Mouse (Mus musculus) CH12.LX (cell line): Measurements from ENCODE around the gene Myo16. TPM values are rescaled to one million over a fixed set of nuclear protein-coding genes. Genes with fewer than 3 reads are reported as not detected.

ENCODE experiments used
- DNase-seq: peaks from one replicate; pipeline ENCODE4 v3.0.0-alpha.2; 2013; ENCODE audit errors: extremely low read depth
- H3K27ac ChIP-seq: 2 replicates; pipeline ENCODE4 v1.5.1; 2012; ENCODE audit warnings: low read depth, mild to moderate bottlenecking, control low read depth, moderate library complexity; ENCODE audit not compliant: insufficient read depth
- H3K27me3 ChIP-seq: replicated peaks from 2 replicates; pipeline ENCODE3; 2012; ENCODE audit warnings: inconsistent platforms
- H3K36me3 ChIP-seq, 2 experiments: replicated peaks in 1 of 2; 2 replicates each; pipeline versions ENCODE3 to v1.6.1; 2012; ENCODE audit warnings: inconsistent platforms in 1 of 2, low read length in 1 of 2, mild to moderate bottlenecking in 1 of 2, mixed read lengths in 1 of 2, moderate library complexity in 1 of 2; ENCODE audit not compliant: control insufficient read depth in 1 of 2, insufficient read depth in 1 of 2
- H3K4me1 ChIP-seq, 2 experiments: 2 replicates each; pipeline ENCODE4 v1.6.1; 2012; ENCODE audit warnings: inconsistent platforms in 1 of 2, moderate library complexity in 1 of 2; ENCODE audit not compliant: insufficient read depth in 2 of 2, control insufficient read depth in 1 of 2
- H3K4me2 ChIP-seq: 2 replicates; pipeline ENCODE4 v1.6.1; 2012; ENCODE audit warnings: low read depth, mild to moderate bottlenecking, control low read depth; ENCODE audit not compliant: poor library complexity, insufficient read depth, severe bottlenecking
- H3K4me3 ChIP-seq, 3 experiments: fragments of 150-350 bp in 1 of 3; sonication (generic) in 1 of 3; replicated peaks in 1 of 3; 2 replicates each; pipeline versions ENCODE3 to v1.5.1; 2011 to 2012; ENCODE audit warnings: low read depth in 2 of 3, low read length in 2 of 3, mild to moderate bottlenecking in 2 of 3, moderate library complexity in 2 of 3, control low read depth in 1 of 3, improper control_type of control experiment in 1 of 3, inconsistent platforms in 1 of 3, mixed read lengths in 1 of 3; ENCODE audit not compliant: poor library complexity in 1 of 3
- H3K79me2 ChIP-seq: replicated peaks from 2 replicates; pipeline ENCODE4 v1.6.1; 2012; ENCODE audit warnings: mild to moderate bottlenecking, moderate library complexity; ENCODE audit not compliant: control insufficient read depth, poor library complexity, insufficient read depth, severe bottlenecking; ENCODE audit errors: extremely low read depth
- H3K9ac ChIP-seq: 2 replicates; pipeline ENCODE4 v1.6.1; 2012; ENCODE audit warnings: low read depth, mild to moderate bottlenecking, control low read depth, moderate library complexity; ENCODE audit not compliant: insufficient read depth
- H3K9me3 ChIP-seq: replicated peaks from 2 replicates; pipeline ENCODE3; 2012; ENCODE audit warnings: low read length, inconsistent platforms, mixed read lengths
- BHLHE40 ChIP-seq: IDR thresholded peaks from 2 replicates; pipeline ENCODE4 v1.6.1; 2011; ENCODE audit warnings: mild to moderate bottlenecking, low read depth, low read length, improper control_type of control experiment
- E2F4 ChIP-seq: IDR thresholded peaks from 2 replicates; pipeline ENCODE4 v1.6.1; 2011; ENCODE audit warnings: low read depth, low read length, improper control_type of control experiment; ENCODE audit not compliant: insufficient replicate concordance
- GABPA ChIP-seq: IDR thresholded peaks from 2 replicates; pipeline ENCODE4 v1.6.1; 2012; ENCODE audit warnings: low read depth, low read length, improper control_type of control experiment, inconsistent platforms; ENCODE audit not compliant: insufficient replicate concordance
- IRF4 ChIP-seq: IDR thresholded peaks from 2 replicates; pipeline ENCODE4 v1.6.1; 2014; ENCODE audit warnings: low read depth, mild to moderate bottlenecking, inconsistent platforms, low read length, improper control_type of control experiment
- JUN ChIP-seq: IDR thresholded peaks from 2 replicates; pipeline ENCODE4 v1.6.1; 2011; ENCODE audit warnings: low read depth, mild to moderate bottlenecking, low read length, improper control_type of control experiment, moderate library complexity; ENCODE audit not compliant: insufficient read depth
- KAT2A ChIP-seq: IDR thresholded peaks from 2 replicates; pipeline ENCODE4 v1.6.1; 2012; ENCODE audit warnings: low read length, improper control_type of control experiment, inconsistent platforms; ENCODE audit not compliant: insufficient replicate concordance
- MAFK ChIP-seq: IDR thresholded peaks from 2 replicates; pipeline ENCODE4 v1.6.1; 2011; ENCODE audit warnings: low read length, improper control_type of control experiment; ENCODE audit not compliant: insufficient replicate concordance
- MEF2A ChIP-seq: IDR thresholded peaks from 2 replicates; pipeline ENCODE4 v1.6.1; 2014; ENCODE audit warnings: low read depth, mild to moderate bottlenecking, inconsistent platforms, low read length, improper control_type of control experiment, borderline replicate concordance
- MYC ChIP-seq: IDR thresholded peaks from 2 replicates; pipeline ENCODE4 v1.6.1; 2011; ENCODE audit warnings: low read depth, mild to moderate bottlenecking, improper control_type of control experiment, low read length
- NELFE ChIP-seq: IDR thresholded peaks from 2 replicates; pipeline ENCODE4 v1.6.1; 2011; ENCODE audit warnings: low read depth, low read length, improper control_type of control experiment
- NRF1 ChIP-seq: IDR thresholded peaks from 2 replicates; pipeline ENCODE4 v1.6.1; 2014; ENCODE audit warnings: low read depth, mild to moderate bottlenecking, inconsistent platforms, low read length, improper control_type of control experiment, moderate library complexity
- PAX5 ChIP-seq: IDR thresholded peaks from 2 replicates; pipeline ENCODE4 v1.6.1; 2012; ENCODE audit warnings: low read length, inconsistent platforms, mixed read lengths
- POLR2A ChIP-seq: IDR thresholded peaks from 2 replicates; pipeline ENCODE4 v1.6.1; 2011; ENCODE audit warnings: low read depth, mild to moderate bottlenecking, improper control_type of control experiment, low read length
- TBP ChIP-seq: conservative IDR thresholded peaks from 2 replicates; pipeline ENCODE4 v1.6.1; 2011; ENCODE audit warnings: low read depth, low read length, improper control_type of control experiment
- TCF12 ChIP-seq: IDR thresholded peaks from 2 replicates; pipeline ENCODE4 v1.6.1; 2014; ENCODE audit warnings: low read depth, mild to moderate bottlenecking, inconsistent platforms, low read length, improper control_type of control experiment
- UBTF ChIP-seq: IDR thresholded peaks from 2 replicates; pipeline ENCODE4 v1.6.1; 2012; ENCODE audit warnings: low read depth, mild to moderate bottlenecking, inconsistent platforms, low read length, improper control_type of control experiment, moderate library complexity
- USF1 ChIP-seq: IDR thresholded peaks from 2 replicates; pipeline ENCODE4 v1.6.1; 2014; ENCODE audit warnings: low read depth, mild to moderate bottlenecking, inconsistent platforms, low read length, improper control_type of control experiment
- USF2 ChIP-seq: conservative IDR thresholded peaks from 2 replicates; pipeline ENCODE4 v1.6.1; 2011; ENCODE audit warnings: low read depth, low read length, improper control_type of control experiment
- ZMIZ1 ChIP-seq: IDR thresholded peaks from 2 replicates; pipeline ENCODE4 v1.6.1; 2012; ENCODE audit warnings: low read depth, mild to moderate bottlenecking, inconsistent platforms, low read length, improper control_type of control experiment
- ZNF384 ChIP-seq: IDR thresholded peaks from 2 replicates; pipeline ENCODE4 v1.6.1; 2012; ENCODE audit warnings: low read depth, low read length, improper control_type of control experiment, inconsistent platforms
- dilution Hi-C: fragments of 300-500 bp; cut with MboI; formaldehyde crosslinking; loops from 2 replicates; pipeline ENCODE4 v1.14.3; 2020; ENCODE audit warnings: low sequenced_read_pairs; ENCODE audit not compliant: extremely low pct_unique_long_range_greater_than_20kb, extremely low pct_ligation_motif_present
- in situ Hi-C: fragments of 300-500 bp; cut with MboI; formaldehyde crosslinking; loops from 3 replicates; pipeline ENCODE4 v1.14.3; 2019; ENCODE audit warnings: low sequenced_read_pairs, low pct_ligation_motif_present, low pct_unique_long_range_greater_than_20kb, mixed read lengths
- polyA plus RNA-seq: library from polyadenylated mRNA; unstranded; fragments of >175 nt; gene quantifications from 2 replicates; pipeline ENCODE4 v1.2.1, GENCODE M21; 2012; ENCODE audit warnings: low read depth; ENCODE audit not compliant: insufficient read length
- total RNA-seq, 2 experiments: library from RNA; depleted of rRNA; stranded (reverse); fragments of 300-350 nt in 1 of 2; fragments of >200 nt in 1 of 2; gene quantifications; 2 replicates each; pipeline ENCODE4 v1.2.3; 2012 to 2014

The Myo16 gene
- total and polyA plus RNA-seq, 3 experiments = not detected

DNA sequence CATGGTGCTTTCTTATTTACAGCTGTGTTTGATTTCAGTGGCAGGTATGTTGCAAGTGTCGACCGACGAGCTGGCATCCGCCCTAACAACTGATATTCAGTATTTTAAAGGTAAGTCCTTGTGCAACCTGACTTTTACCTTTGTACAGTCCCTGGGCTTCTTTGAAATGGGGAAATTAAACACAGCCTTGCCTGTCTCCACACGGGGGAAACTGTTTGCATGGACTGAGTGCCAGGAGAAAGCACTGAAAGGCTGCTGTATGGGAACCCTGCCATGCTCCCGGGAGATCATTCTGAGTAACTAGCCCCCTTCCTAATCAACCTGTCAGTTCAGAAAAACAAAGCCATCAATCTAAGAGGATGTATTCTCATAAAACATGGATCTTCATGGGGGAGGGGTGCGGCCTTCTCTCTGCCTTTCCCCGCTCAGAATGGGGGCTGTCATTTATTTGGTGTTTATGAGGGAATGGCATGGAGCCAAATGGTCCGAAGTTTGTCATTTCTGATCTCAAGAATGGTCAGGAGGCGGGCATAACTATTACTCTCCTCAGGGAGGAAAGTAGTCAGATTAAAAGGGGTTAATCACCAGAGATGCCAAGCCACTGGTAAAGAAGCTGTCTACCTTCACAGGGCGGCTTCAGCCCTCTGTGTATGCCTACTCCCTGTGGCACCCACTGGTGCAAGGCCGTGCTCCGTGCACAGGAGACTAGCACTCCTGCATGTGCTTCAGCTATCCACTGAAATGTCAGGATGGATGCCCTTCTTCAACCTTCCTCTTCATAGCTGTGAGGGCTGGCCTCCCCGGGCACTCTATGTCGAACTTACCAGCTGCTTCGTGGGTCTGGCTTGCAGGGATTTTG, 286.1 kb downstream of the Myo16 start:
- no peak for DNase-seq
- in situ Hi-C loops = loop anchor here (10.0 kb wide), 1 partner anchor 745 kb away; no protein-coding TSS in a partner anchor
- no peak overlapping the region for H3K4me3 ChIP-seq
- H3K9ac ChIP-seq = no peak overlapping the region
- no peaks in the 10 kb centered on the region for H3K36me3 ChIP-seq
- no peak for TF ChIP-seq NRF1
- dilution Hi-C loops = no loop called here
- no peaks in the 10 kb centered on the region for H3K27me3 ChIP-seq
- H3K27ac ChIP-seq = no peak overlapping the region
- H3K4me1 ChIP-seq = no peaks in the 10 kb centered on the region
- no peak overlapping the region for H3K4me2 ChIP-seq
- H3K79me2 ChIP-seq = no peaks in the 10 kb centered on the region
- no peaks in the 10 kb centered on the region for H3K9me3 ChIP-seq

DNA sequence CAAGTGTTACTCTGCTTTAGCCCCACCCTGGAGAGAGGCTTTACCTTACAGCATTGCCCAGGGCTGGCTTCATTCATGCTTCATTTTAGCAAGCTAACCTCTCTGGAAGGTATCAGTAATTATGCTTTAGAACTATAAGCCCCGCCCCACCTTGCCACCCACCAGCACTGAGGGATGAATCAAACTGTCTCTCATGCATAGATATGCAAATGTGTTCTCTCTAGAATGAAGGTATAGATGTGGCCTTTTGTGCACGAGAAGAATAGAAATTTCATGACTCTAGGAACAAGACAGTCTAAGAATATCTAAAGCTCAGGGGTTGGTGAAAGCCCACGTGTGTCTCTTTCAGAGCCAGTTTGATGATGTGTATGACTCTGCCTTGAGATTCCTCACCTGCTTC, 288.9 kb downstream of the Myo16 start:
- Histone ChIP-seq H3K4me2 (no peak overlapping the region), H3K27ac (no peak overlapping the region), H3K9ac (no peak overlapping the region), H3K4me3 (no peak overlapping the region), H3K27me3 (no peaks in the 10 kb centered on the region), H3K36me3 (no peaks in the 10 kb centered on the region), H3K79me2 (no peaks in the 10 kb centered on the region), H3K9me3 (no peaks in the 10 kb centered on the region), H3K4me1 (no peaks in the 10 kb centered on the region; a peak in 1 of 4 replicates)
- TF ChIP-seq MAFK = no peak
- TF ChIP-seq IRF4 = no peak
- no peak for TF ChIP-seq ZNF384
- no peak for TF ChIP-seq JUN
- TF ChIP-seq PAX5 = no peak
- no peak for TF ChIP-seq BHLHE40
- TF ChIP-seq POLR2A = no peak
- no peak for TF ChIP-seq UBTF
- no peak for TF ChIP-seq KAT2A
- TF ChIP-seq GABPA = no peak
- no peak for TF ChIP-seq TCF12
- TF ChIP-seq USF2 = no peak
- no peak for TF ChIP-seq NELFE
- TF ChIP-seq MEF2A = no peak
- TF ChIP-seq USF1 = no peak
- TF ChIP-seq ZMIZ1 = no peak
- no peak for TF ChIP-seq MYC
- no peak for TF ChIP-seq E2F4
- TF ChIP-seq TBP = no peak
- no peak for DNase-seq
- dilution Hi-C loops = no loop called here
- in situ Hi-C loops = loop anchor here (10.0 kb wide), 1 partner anchor 742 kb away; no protein-coding TSS in a partner anchor
